Comparison of ENCODE assay signal across 18 mouse cellular contexts in genomic region chr12:103018161-103018560, GRCm38 (mm10).
DNase-seq lines count a peak whose midpoint lies in the region; ATAC-seq lines count a peak whose summit lies in the region.
"Had no signal": no experiment of that assay in that cellular context is flagged by ENCODE, and none has a peak within 500 bp of the region (broad histone marks: within the 10 kb centered on the region; RNA-seq: fewer than 3 reads in every experiment).

No protein-coding gene starts in this region.

- ATAC-seq in monocyte, adult 5-6 weeks (replicated peaks; ENCODE audit: insufficient number of reproducible peaks, low FRiP score, low TSS enrichment, poor library complexity, severe bottlenecking) = no peak
- ATAC-seq: forebrain, embryonic 16.5 days had no signal

- peak; percentile 14 for DNase-seq in cerebellum, adult 9-11 months
- no peak for DNase-seq in cerebellum, adult 8-10 months
- peak; percentile 8 for DNase-seq in urinary bladder, postnatal 14 days (ENCODE audit: low spot score)
- DNase-seq in urinary bladder, postnatal 4 days (ENCODE audit: low spot score in 2 of 2) = no peak
- DNase-seq in brain, adult 2 months (ENCODE audit: low read depth, low spot score) = peak; percentile 33
- no peak for DNase-seq in kidney, adult 18-20 months
- DNase-seq: embryo, embryonic 11 days; kidney, adult 8-10 months; kidney, postnatal 36 days; layer of hippocampus, adult 9-11 months; left cerebral cortex, postnatal 4 days; liver; lung, adult 2 months; lung, postnatal 4 days; right cerebral cortex, postnatal 4 days; thymus, postnatal 25 days had no signal

Comparison
In these comparisons a context has a peak if more than half of its experiments do, and no peak if none do; other contexts are left out.
1. DNase-seq: peak in cerebellum, adult 9-11 months (single experiment), urinary bladder, postnatal 14 days (single experiment) and brain, adult 2 months (single experiment); none in cerebellum, adult 8-10 months (single experiment), urinary bladder, postnatal 4 days (0 of 2) and kidney, adult 18-20 months (single experiment).